Mouse (Mus musculus) forebrain, postnatal 0 days (tissue): ENCODE results near the gene Cbln1. TPM values are rescaled to one million over a fixed set of nuclear protein-coding genes. Genes with fewer than 3 reads are reported as not detected.
A peak's percentile ranks its signal among the peaks of the same experiment; 100 is the strongest.

Source experiments
- ATAC-seq: fragments of 200-750 bp; cut with Nextera tagmentation; 2 replicates; pipeline ENCODE4 v1.8.0; 2017; ENCODE audit warnings: mild to moderate bottlenecking, moderate library complexity
- DNase-seq: peaks from one replicate; pipeline ENCODE4 v3.0.0-alpha.2; 2015
- H3K27ac ChIP-seq: fragments of 300-500 bp; sonication (generic); 2 replicates; pipeline ENCODE4 v1.5.1; 2014; ENCODE audit warnings: low read depth, mild to moderate bottlenecking, antibody characterized with exemption, low read length, moderate library complexity, mixed read lengths
- H3K27me3 ChIP-seq: fragments of 300-500 bp; sonication (generic); 2 replicates; pipeline ENCODE4 v1.6.1; 2014; ENCODE audit warnings: mild to moderate bottlenecking, low read length, mixed read lengths; ENCODE audit not compliant: insufficient read depth
- H3K36me3 ChIP-seq: fragments of 300-500 bp; sonication (generic); 2 replicates; pipeline ENCODE4 v1.6.1; 2014; ENCODE audit warnings: mild to moderate bottlenecking, moderate library complexity; ENCODE audit not compliant: insufficient read depth
- H3K4me1 ChIP-seq: fragments of 300-500 bp; sonication (generic); 2 replicates; pipeline ENCODE4 v1.6.1; 2014; ENCODE audit warnings: antibody characterized with exemption; ENCODE audit not compliant: insufficient read depth
- H3K4me2 ChIP-seq: fragments of 300-500 bp; sonication (generic); 2 replicates; pipeline ENCODE4 v1.6.1; 2014; ENCODE audit warnings: low read depth, mild to moderate bottlenecking, moderate library complexity
- H3K4me3 ChIP-seq: fragments of 300-500 bp; sonication (generic); 2 replicates; pipeline ENCODE4 v1.5.1; 2014; ENCODE audit warnings: low read depth, low read length, mixed read lengths
- H3K9ac ChIP-seq: fragments of 300-500 bp; sonication (generic); 2 replicates; pipeline ENCODE4 v1.6.1; 2014; ENCODE audit warnings: mild to moderate bottlenecking
- H3K9me3 ChIP-seq: fragments of 300-500 bp; sonication (generic); 2 replicates; pipeline ENCODE4 v1.6.1; 2016; ENCODE audit warnings: low read length
- CTCF ChIP-seq: sonication (generic); IDR thresholded peaks from 2 replicates; pipeline ENCODE4 v1.5.1; 2016; ENCODE audit warnings: antibody characterized with exemption, control low read depth, low read depth
- WGBS: fragments of 180-500 bp; shearing (Covaris S2); extraction: QIAGEN DNeasy Blood & Tissue Kit; methylation state at CpG from one replicate; pipeline ENCODE4 v1.1.7; 2014; 5-methylcytosine and 5-hydroxymethylcytosine counted together
- polyA plus RNA-seq: library from polyadenylated mRNA; unstranded; fragments of >200 nt; fragmentation: Nextera tagmentation; extraction: Ambion mirVana; gene quantifications from 2 replicates; pipeline ENCODE4 v1.2.1, GENCODE M21; 2015
- total RNA-seq: library from RNA; depleted of rRNA; stranded (reverse); fragments of >200 nt; gene quantifications from 2 replicates; pipeline ENCODE4 v1.2.3, GENCODE M21; 2014

The Cbln1 gene
- total and polyA plus RNA-seq, 2 experiments from 2014 or later = 14.7 to 63.2 TPM

GRCm38 (mm10) chr8:87477102-87477645 lies 4.8 kb upstream of the Cbln1 start:
- H3K9ac ChIP-seq = no peak overlapping the region
- H3K9me3 ChIP-seq = no peaks in the 10 kb centered on the region
- H3K4me3 ChIP-seq = no peak overlapping the region
- H3K36me3 ChIP-seq = no peaks in the 10 kb centered on the region
- whole genome bisulfite sequencing = 80% methylated on average over 3 of the region's 3 CpGs
- H3K27ac ChIP-seq = no peak overlapping the region
- no peak for TF ChIP-seq CTCF
- ATAC-seq (no peak), DNase-seq (no peak)
- H3K27me3 ChIP-seq = peaks cover 15% of the 10 kb centered on the region
- H3K4me1 ChIP-seq = no peaks in the 10 kb centered on the region
- no peak overlapping the region for H3K4me2 ChIP-seq

- peaks cover 3% of the 10 kb centered on the region; the same call in 1 of the 2 replicates for H3K4me1 ChIP-seq
- no peak for TF ChIP-seq CTCF
- peaks cover 24% of the 10 kb centered on the region for H3K27me3 ChIP-seq
- no peak for ATAC-seq
- DNase-seq = no peak
- no peak overlapping the region for H3K4me3 ChIP-seq
- H3K4me2 ChIP-seq = no peak overlapping the region
- H3K27ac ChIP-seq = no peak overlapping the region
- H3K36me3 ChIP-seq = no peaks in the 10 kb centered on the region
- H3K9me3 ChIP-seq = no peaks in the 10 kb centered on the region
- 48% methylated on average over 3 of the region's 3 CpGs for WGBS
- no peak overlapping the region for H3K9ac ChIP-seq
These were observed 3.1 kb upstream of the Cbln1 start for GRCm38 (mm10) chr8:87475551-87475950.

GRCm38 (mm10) chr8:87474379-87474778 lies 2.0 kb upstream of the Cbln1 start:
- H3K27me3 ChIP-seq = peaks cover 30% of the 10 kb centered on the region
- H3K9me3 ChIP-seq = no peaks in the 10 kb centered on the region
- ATAC-seq = no peak
- H3K9ac ChIP-seq = no peak overlapping the region
- no peak for TF ChIP-seq CTCF
- whole genome bisulfite sequencing = 60% methylated on average over 8 of the region's 8 CpGs
- H3K4me2 ChIP-seq = no peak overlapping the region
- H3K4me1 ChIP-seq = peaks cover 11% of the 10 kb centered on the region; the same call in 1 of the 2 replicates
- H3K4me3 ChIP-seq = no peak overlapping the region
- H3K27ac ChIP-seq = no peak overlapping the region
- H3K36me3 ChIP-seq = no peaks in the 10 kb centered on the region
- DNase-seq = no peak

- H3K4me1 ChIP-seq = peaks cover 11% of the 10 kb centered on the region; the same call in 1 of the 2 replicates
- 35% methylated on average over 2 of the region's 2 CpGs for WGBS
- TF ChIP-seq CTCF = peak; percentile 23
- DNase-seq = no peak
- ATAC-seq = no peak
- no peaks in the 10 kb centered on the region for H3K9me3 ChIP-seq
- peak overlapping the region; percentile 90; the same call in 1 of the 2 replicates for H3K4me2 ChIP-seq
- H3K27me3 ChIP-seq = peaks cover 34% of the 10 kb centered on the region
- peak overlapping the region; percentile 69; the same call in 1 of the 2 replicates for H3K4me3 ChIP-seq
- H3K27ac ChIP-seq = no peak overlapping the region
- H3K9ac ChIP-seq = no peak overlapping the region
- no peaks in the 10 kb centered on the region for H3K36me3 ChIP-seq
These were observed 1.5 kb upstream of the Cbln1 start for GRCm38 (mm10) chr8:87473940-87474339.

GRCm38 (mm10) chr8:87473314-87473713 lies 905 bp upstream of the Cbln1 start:
- 1% methylated on average over 30 of the region's 30 CpGs for whole genome bisulfite sequencing
- Histone ChIP-seq H3K9ac (peak overlapping the region; percentile 44), H3K27ac (no peak overlapping the region), H3K4me3 (peak overlapping the region; percentile 69), H3K27me3 (peaks cover 41% of the 10 kb centered on the region), H3K4me2 (peak overlapping the region; percentile 90), H3K36me3 (no peaks in the 10 kb centered on the region), H3K9me3 (no peaks in the 10 kb centered on the region), H3K4me1 (peaks cover 11% of the 10 kb centered on the region; the same call in 1 of the 2 replicates)
- TF ChIP-seq CTCF = no peak
- DNase-seq = no peak
- no peak for ATAC-seq

GRCm38 (mm10) chr8:87471603-87472270 lies 672 bp downstream of the Cbln1 start:
- DNase-seq = peak; percentile 39
- Histone ChIP-seq H3K4me2 (peak overlapping the region; percentile 90), H3K4me3 (peak overlapping the region; percentile 69), H3K27me3 (peaks cover 56% of the 10 kb centered on the region), H3K9ac (peak overlapping the region; percentile 66), H3K9me3 (no peaks in the 10 kb centered on the region), H3K36me3 (no peaks in the 10 kb centered on the region), H3K4me1 (peaks cover 11% of the 10 kb centered on the region; the same call in 1 of the 2 replicates), H3K27ac (no peak overlapping the region; the same call in 1 of the 2 replicates)
- 0 out of 2 replicates have a peak, but pooled peaks have one; percentile 12 for TF ChIP-seq CTCF
- no peak for ATAC-seq
- WGBS = 1% methylated on average over 34 of the region's 36 CpGs

GRCm38 (mm10) chr8:87470834-87471602 lies 1.4 kb downstream of the Cbln1 start:
- DNase-seq = peak; percentile 20
- Histone ChIP-seq H3K4me1 (peaks cover 11% of the 10 kb centered on the region; the same call in 1 of the 2 replicates), H3K9me3 (no peaks in the 10 kb centered on the region), H3K27ac (no peak overlapping the region), H3K27me3 (peaks cover 60% of the 10 kb centered on the region), H3K4me3 (peak overlapping the region; percentile 69), H3K36me3 (no peaks in the 10 kb centered on the region), H3K9ac (0 out of 2 replicates have a peak overlapping the region, but pooled peaks have one; percentile 11), H3K4me2 (peak overlapping the region; percentile 90)
- 3% methylated on average over 32 of the region's 32 CpGs for WGBS
- ATAC-seq = no peak
- TF ChIP-seq CTCF = no peak
